Mouse (Mus musculus): ENCODE data around the gene Cmklr1.
A peak's percentile ranks its signal among the peaks of the same experiment; 100 is the strongest.

The Cmklr1 gene

DNA sequence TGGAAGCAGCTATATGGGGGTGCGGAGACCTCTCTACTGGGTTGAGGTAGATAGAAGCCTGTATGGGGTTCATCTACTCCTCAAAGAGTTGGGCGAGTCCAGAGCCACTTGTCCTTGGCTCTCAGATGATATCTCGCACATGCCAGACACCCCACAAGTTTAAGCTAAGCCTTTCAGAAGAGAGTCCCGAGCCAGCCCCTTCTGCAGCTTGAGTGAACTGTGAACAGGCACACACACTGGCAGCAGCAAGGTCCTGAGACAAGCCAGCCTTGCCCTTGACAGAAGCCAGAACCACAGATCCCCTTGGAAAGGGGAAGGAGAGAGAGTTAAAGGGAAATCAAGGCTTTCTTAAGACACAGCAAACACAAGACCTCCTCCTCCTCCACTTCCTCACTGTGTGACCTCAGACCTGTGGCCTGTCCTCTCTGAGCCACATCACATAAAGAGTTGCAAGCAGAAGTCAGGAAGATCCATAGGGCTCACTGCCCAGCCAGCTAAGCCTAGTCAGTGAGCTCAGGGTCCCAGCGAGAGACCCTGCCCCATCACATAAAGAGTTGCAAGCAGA is 1.5 kb downstream of the Cmklr1 start:
- no peak for DNase-seq

DNA sequence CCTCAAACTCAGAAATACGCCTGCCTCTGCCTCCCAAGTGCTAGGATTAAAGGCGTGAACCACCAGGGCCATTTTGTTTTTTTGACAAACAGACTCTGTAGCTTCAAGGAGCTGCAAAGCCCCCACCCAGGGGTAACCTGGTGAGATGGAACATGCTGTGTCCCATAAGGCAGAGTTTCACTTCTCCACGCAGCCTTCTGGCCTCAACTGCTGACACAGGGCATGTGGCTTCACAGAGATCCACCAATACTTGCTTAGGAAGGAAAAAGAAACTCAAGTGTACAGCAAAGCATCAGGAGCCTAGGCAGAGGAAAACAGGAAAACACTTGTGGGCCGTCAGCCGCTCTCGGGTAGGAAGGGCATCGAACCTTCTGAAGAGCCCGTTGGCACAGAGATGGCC is 3.1 kb downstream of the Cmklr1 start:
- DNase-seq, result no peak

DNA sequence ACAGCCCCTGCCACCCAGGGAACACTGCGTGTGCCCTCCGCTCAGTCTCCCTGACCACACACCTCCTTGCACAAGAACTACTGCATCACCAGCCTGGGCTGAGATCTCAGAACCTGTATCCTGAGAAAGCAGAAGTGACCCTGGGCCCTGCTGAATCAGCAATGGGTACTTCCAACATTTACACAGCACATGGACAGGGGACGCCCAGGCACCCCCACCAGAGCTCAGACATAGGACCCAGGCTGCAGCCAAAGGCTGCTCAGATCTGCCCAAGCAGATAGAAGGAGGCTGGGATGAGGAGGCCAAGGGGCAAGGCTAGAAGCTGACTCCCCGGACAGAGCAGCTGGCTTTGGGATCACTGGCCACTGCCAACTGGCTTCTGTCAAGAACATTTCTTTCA is 5.7 kb downstream of the Cmklr1 start:
- DNase-seq, result no peak

DNA sequence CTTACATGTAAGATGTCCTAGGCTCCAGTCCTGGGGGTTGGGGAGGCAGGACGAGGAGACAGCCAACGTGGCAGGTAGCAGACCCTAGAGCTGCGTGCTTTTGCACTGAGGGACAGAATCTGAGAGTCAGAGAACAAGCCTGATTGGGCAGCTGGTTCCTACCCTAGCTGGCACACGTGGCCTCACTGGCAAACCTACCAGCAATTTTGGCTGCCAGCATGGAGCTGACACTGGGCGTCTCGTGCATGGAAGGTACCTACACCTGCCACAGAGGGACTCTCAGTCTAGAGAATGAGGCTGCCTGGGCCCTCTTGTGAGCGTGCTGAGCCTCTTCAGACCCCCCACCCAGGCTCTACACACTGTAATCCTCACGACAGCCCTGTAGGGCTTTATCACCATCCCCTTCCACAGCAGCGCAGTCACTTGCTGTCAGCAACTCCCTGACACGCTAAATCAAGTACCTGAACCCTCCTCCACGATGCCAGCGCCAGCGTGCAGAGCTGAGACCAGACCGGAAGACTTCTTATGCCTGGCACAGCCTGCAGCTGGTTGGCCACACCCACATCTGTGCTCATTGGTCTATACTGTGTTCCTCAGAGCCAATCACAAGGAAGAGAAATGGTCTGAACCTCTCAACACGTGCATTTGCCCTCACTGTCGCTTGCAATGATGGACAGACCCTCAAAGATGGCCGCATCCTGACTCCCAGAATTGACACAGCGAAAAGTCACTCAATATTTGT is 6.9 kb downstream of the Cmklr1 start:
- DNase-seq, result peak; percentile 71

DNA sequence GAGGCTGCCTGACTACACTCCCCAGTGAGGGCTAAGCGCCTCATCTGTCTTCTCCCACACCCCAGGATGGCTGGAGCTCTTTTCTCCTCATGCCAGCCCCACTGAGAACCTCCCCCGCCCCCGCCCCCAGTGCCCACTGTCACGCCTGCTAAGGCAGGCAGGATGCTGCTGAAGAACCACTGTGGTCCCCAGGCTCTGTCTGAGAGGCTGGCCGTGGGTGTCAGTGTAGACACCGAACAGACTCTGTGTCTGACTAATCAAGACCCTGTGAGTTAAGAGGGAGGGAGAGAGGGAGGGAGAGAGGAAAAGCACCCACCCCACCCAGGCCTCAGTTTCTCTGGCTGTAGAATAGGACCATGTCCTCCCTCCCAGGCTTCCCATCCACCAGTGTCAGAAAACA is 9.2 kb downstream of the Cmklr1 start:
- no peak for DNase-seq

DNA sequence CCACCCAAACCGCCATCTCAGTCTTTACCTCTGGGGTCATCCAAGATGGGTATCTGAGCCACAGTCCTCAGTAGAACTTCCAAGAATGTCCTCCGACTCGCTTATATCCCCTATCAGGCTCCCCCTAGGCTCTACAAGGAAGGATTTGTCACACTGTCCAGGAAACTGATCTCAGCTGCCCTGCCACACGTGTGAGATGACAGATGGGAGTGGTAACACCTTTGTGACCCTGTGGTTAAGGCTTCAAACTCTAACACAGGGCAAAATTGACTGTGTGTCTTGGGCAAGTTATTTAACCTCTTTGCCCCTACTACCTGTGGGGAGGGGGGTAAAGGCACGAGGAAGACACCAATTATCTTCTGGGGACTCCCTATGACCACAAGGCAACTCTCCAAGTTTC is 11.1 kb downstream of the Cmklr1 start:
- no peak for DNase-seq

DNA sequence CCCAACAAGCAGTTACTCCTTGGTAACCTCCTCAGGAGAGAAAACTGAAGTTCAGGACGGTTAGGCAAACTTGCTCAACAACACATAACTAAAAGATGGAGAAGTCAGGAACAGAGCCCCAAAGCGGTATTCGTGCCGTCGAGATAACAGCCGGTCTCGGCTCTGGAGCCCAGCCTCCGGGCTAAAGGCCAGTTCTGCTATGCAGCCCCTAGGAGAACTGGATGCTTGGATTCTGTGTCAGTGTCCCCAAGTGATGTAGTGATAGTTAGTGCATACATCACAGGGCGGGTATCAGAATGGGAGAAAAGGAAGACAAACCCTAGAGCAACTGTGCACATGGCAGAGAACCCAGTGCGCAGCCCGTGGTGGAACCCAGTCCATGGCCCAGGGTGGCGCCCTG is 12.2 kb downstream of the Cmklr1 start:
- no peak for DNase-seq

DNA sequence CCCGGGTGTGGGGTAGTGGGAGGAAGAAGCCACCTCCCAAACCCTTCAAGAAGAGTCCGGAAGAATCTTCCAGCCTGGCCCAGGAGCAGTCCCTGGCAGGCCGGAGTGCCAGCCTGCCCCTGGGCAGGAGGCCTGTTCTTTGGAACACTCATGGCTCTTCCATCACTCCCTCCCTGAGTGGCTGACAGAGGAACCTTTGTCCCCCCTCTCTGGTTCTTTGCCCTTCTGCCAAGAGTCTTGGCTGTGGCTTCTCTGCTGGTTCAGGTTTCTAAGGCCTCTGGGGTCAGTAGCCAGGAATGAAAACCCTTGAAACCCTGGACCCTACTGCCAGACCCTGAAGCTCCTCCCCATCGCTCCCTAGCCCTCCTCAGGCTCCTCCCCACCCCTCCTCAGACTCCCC is 12.6 kb downstream of the Cmklr1 start:
- no peak for DNase-seq

DNA sequence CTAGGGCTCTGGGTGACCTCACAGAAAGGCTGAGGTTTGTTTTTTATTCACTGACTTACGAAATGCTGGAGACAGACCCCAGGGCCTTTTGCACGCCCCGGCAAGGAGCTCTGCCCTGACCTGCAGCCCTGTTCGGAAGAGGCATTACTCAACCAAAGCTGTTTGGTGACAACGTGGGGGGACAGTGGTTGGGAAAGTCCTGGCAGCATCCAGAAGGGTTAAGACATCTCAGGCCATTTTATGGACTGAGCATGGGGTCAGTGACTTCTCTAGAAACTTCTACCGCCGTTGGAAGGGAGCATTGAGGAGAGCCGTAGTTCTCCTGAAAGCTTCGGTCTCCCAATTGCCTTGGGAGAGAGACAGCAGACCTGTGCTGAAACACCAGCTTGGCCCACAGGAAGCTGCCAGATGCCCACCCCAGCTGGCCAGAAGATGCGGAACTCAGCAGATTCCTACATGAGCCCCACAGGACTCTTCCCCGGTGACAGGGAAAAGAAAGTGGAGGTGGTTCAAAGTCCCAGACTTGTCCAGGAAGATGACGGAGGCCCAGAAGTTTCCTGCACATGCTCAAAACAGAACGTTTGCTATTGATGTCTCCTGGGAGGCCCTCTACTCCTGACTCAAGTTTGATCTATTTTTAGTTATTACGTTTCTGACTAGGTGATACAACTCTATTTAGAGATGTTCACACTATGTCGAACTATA is 14.2 kb downstream of the Cmklr1 start:
- no peak for DNase-seq

DNA sequence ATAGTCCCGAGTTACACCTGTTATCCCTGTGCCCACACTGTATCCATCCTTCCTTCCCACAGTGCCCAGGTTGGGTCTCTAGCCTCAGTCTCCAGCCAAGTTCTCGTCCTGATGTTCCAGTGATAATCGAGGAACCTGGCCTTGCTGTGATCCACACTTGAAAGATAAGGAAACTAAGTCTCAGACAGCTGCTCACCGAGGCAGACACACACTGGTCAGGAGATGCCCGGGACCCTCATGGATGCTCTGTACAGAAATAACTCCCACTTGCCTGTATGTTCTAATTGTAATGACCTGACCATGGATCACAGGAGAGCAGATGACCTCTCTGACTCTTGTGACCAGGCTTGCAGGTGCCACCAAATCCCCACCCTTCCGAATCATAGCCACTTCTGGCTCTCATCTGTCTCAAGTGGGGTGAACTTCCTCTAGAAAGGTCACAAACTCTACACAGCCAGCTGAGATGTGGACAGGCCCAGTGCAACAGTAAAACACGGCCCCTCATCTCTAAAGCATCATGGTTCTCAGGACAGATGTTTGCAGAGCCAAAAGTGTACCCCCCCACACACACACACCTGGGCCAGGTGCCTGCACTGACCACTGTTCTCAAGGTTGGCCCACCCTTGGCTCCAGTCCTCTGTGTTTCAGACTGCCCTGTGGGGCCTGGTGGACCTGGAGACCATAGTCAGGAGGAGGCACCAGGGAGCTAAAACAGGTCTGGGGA is 15.2 kb downstream of the Cmklr1 start:
- DNase-seq, result no peak

DNA sequence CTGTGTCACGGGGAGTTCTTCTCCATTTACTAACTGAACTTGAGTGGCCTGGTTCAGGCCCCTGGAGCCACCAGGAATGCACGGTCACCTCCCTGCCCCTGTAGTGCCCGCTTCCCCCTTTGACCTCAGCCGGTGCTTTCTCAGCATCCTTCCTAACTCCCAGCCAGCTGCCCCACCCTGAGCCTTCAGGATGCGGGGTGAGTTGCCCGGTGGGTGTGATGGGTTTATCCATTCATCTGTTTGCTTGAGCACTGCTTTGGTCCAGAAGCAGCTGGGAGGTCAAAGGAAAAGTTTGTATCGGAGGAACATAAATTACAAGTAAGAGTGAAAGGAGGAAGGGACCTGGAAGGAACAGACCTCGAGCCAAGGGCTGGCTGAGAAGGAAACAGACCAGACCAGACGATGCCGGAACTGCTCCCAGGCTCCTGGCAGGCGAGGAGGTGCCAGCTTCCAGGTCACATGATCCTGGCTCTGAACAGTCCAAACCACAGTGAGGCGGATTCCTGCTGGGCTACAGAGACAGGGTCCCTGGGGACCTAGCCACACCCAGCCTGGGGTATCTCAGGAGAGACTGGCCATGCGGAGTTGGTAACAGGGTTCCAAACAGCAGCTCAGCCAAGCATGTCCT is 16.1 kb downstream of the Cmklr1 start:
- DNase-seq, result peak; percentile 61

DNA sequence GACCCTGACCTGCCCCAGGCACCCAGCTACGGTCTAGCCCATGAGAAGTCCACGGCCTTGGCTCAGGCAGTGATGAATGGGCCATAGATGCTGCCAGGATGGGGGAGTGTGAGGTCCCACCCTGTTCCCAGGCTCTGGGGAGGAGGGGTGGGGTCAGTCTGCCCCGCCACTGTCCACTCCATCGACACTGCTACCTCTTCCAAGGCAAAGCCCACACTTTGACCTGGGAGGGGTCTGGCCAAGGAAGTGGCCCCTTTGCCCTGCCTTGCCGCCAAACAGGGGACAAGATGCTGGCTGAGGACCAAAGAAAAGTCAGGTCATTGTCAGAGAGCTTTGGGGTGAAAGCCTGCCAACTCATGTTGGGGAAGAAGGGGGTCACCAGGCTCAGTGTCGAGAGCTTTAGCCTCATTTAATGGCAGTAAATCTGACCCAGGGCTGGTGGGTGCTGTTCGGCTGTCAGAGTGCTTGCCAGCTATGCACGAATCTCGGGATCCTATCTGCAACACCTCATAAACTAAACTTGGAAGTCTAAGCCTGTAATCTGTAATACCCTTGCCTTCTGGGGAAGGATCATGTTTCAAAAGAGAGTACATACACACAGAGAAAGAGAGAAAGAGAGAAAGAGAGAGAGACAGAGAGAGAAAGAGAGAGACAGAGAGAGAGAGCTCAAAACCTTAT is 17.1 kb downstream of the Cmklr1 start:
- no peak for DNase-seq

DNA sequence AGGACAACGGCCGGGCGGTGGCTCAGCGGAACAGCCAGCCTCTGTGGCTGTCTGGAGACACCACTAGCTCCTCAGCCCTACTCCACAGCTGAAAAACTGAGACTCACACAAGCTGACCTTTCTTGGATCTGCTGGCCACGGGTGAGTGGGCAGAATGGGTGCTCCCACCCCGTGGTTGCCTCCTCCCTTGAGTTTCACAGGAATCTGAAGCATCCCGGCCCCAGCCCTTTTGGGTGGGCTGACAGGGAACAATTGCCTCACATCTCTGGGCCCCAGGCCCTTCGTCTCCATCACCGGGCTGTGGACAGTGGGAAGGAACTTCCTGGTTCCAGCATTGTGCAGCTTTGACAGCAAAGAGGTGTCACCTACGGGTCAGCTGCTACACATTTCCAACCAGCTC is 20.1 kb downstream of the Cmklr1 start:
- DNase-seq, result no peak

DNA sequence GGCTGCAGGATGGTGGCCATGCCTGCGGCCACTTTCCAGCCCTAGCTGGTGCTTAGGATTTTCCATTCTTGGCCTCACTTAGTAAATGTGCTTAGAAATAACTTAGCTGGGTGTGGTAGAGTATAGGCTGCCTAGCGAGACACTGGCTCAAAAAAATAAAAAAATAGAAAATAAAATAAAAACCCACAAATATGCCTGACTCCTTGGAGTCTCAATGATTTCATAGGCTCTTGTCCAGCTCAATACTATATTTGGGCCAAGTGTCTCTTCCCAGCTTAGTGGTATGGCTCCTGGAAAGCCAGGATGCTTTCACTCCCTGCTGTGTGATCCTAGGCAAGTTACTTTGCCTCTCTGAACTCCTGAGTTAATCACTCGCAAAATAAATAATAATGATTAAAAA is 21.0 kb downstream of the Cmklr1 start:
- no peak for DNase-seq

DNA sequence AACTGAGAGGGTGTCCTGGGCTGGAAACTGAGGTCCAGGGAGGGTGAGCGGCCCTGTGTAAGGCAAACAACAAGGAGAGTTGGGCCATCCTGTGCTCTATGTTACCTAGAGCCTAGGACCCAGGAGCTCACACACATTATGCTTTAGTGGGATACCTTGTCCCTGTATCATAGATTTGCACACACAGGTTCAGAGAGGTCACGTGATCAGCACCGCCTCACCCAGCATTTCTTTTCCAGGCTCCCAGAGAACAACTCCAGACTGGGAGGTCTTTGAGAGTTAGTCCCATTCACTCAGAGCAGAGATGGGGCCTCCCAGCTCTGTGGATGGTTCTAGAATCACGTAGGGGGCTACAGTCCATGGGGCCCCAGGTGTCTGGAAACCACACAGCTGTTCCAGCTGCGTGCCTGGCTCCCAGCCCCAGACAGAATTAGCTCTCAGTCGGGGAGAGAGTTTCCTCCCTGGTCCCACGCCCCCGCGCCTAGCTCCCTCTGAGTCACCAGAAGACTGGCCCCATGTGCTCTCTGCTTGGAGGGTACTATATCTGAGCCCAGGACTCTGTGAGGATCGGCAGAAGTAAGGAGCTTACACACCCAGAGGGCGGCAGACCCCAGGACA is 22.3 kb downstream of the Cmklr1 start:
- DNase-seq, result no peak

DNA sequence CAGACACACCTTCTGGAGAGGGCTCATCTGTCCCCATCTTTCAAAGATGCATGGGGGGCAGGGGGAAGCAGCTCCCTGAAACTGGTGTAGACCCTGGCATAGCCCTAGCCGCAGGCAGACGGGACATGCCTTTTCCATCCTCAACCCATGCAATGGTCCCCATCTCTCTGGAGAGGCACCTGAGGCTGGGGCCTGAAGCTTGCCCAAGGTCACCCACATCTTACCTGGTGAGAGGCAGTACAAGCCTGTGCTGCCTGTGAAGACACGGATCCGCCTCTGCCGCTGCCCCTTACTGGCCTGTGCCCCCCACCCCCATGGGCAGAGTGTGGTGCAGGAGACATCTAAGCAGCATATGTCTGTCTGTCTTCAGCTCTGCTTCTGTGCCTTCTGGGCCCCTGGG is 23.2 kb downstream of the Cmklr1 start:
- no peak for DNase-seq

DNA sequence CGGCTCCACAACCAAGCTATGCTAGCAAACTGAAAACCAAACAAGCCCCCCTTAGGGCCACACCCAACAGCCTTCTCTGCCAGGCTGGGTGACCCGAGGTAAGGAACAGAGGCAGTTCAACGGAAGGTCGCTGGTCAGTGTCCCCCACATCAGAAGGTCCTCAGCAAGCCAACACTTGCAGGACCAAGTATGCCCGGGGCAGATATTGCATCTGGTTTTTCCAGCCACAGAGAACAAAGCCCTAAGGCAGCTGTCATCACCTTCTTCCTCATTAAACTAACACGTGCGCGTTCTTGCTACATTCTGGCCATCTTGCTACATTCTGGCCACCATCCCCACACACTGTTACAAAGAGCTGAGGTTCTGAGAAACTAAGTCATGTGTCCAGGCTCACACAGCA is 23.9 kb downstream of the Cmklr1 start:
- no peak for DNase-seq

DNA sequence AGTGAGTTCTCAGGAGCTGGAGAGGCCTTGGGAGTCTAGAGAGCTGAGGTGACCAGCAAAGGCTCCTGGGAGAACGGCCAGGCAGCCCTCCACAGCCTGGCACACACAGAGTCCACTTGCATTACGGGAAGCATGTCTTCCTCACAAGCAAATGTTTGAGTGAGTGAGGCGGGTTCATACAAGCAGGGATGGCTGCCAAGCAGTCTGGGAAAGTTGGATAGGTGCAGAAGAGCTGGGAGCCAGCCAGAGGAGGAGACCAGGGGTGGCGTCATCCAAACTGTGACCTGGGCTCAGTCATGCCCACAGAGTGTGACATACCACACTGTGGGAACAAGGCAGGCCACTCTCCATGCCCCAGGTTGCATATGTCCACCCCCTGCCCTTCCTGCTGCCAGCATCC is 25.2 kb downstream of the Cmklr1 start:
- DNase-seq, result peak; percentile 56

DNA sequence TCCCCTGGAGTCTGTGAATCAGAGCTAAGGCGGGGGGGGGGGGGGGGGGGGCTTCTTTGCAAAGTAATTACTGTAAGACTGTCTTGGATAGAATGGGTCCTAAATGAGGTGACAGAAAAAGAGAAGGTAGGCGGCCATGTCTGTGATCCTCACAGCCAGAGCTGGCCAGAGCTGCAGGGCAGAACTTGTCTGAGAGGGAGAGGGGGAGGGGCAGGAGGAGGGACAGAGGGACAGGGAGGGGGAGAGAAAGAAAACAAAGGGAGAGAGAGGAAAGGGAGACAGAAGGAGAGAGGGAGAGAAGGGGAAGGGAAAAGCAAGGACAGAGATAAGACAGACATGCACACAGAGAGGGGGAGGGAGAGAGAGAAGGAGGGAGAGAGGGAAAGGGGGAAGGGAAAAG is 27.2 kb downstream of the Cmklr1 start:
- no peak for DNase-seq

DNA sequence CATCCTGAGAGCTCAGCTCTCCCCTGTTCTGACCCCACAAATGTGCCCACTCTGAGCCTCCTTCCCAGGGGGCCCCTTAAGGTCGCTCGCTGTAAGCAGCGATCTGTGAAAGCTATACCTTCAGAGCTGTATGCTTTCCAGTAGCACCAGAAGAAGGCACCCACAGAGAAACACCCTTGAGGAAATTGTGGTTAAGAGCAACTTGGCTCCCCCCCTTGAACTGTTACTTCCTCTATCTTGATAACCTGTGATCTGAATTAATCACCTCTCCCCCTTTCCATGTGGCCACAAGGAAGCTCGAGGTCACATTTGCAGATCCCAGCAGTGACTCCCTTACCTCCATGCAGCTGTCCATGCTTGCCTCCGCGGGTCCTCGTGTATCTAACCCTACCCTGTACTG is 29.2 kb downstream of the Cmklr1 start:
- DNase-seq, result no peak

DNA sequence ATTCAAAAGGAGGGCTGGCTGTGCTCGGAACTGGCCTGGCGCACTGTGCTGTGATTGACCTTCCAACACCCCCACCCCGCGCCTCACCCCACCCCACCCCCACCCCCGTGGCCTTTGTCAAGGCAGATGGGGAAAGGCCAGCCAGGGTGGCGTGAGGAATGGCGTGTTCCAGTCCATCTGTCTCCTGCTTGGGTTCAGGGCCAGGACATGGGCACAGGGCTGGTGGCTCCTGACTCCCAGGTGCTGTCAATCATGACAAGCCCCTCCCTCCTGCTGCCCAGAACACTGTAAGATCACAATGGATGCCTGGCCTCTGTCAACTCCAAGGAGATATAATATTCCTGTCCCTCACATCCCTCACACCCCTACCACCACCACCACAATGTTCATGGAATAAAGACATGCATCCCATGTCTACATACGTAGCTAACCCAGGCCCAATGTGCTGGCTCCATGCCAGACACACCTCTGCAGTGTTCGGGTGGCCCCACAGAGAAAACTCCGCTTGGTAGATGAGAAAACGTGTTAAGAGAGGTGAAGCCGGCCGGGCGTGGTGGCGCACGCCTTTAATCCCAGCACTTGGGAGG is 30.0 kb downstream of the Cmklr1 start:
- DNase-seq, result no peak

DNA sequence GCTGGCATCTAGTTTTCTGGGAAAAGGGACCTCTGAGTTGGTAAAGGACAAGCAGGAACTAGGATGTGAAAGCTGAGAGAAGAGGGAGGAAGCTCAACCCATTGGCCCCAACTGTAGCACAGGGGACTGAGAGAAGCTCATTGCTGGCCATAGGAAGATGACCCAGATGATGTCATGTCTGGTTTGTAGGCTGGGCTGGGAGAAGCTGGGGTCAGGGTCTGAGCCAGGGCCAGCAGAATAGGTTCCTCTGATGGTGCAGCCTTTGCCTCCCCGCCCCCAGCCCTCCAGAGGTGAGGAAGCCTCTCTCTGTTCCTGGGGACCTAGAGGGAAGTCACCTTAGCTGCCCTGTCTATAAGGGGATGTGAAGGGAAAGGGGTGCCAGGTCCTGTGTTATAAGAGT is 31.1 kb downstream of the Cmklr1 start:
- DNase-seq, result no peak
